Comparison of ENCODE assay signal across 16 mouse cellular contexts in the genomic region with DNA sequence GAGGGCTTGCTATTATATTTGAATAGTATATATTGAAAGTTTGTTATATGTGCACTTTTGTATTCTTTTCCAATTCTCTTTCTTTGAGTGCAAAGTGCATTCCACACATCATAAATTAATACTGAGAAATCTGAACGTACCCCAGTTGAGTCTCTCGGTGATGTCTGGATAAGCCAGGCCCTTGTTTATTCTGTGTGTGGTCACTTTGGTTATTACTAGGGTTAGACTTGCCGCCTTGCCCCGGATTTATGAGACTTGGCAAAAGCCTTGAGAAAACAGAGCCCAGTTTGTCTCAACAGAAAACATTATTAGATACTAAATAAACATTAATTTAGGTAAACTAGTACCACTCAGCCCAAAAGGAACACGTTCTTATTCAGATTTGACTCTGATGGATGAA.
"Had no signal": no experiment of that assay in that cellular context is flagged by ENCODE, and none has a peak within 500 bp of the region (broad histone marks: within the 10 kb centered on the region; RNA-seq: fewer than 3 reads in every experiment).

No protein-coding gene starts in this region.

- H3K4me2 ChIP-seq: neural tube, embryonic 13.5 days; neural tube, embryonic 15.5 days; stomach, embryonic 15.5 days had no signal

- H3K36me3 ChIP-seq: neural tube, embryonic 13.5 days; neural tube, embryonic 15.5 days; stomach, embryonic 15.5 days had no signal

- H3K9me3 ChIP-seq: neural tube, embryonic 13.5 days; neural tube, embryonic 15.5 days; stomach, embryonic 15.5 days had no signal

- H3K27ac ChIP-seq: neural tube, embryonic 13.5 days; neural tube, embryonic 15.5 days; stomach, embryonic 15.5 days; stomach, postnatal 0 days had no signal

- H3K9ac ChIP-seq: neural tube, embryonic 13.5 days; neural tube, embryonic 15.5 days; stomach, embryonic 15.5 days had no signal

- H3K4me3 ChIP-seq: neural tube, embryonic 13.5 days; neural tube, embryonic 15.5 days; stomach, embryonic 15.5 days had no signal

- DNase-seq: retina, postnatal 1 day; right cerebral cortex, adult 18-20 months; right cerebral cortex, postnatal 14 days; right cerebral cortex, postnatal 25 days; right cerebral cortex, postnatal 4 days; spleen, adult 18-20 months; thymus, adult 18-20 months; thymus, adult 2 months; thymus, postnatal 14 days; thymus, postnatal 25 days; thymus, postnatal 36 days; thymus, postnatal 4 days had no signal

- H3K4me1 ChIP-seq: neural tube, embryonic 13.5 days; neural tube, embryonic 15.5 days; stomach, embryonic 15.5 days had no signal

- H3K27me3 ChIP-seq: neural tube, embryonic 13.5 days; neural tube, embryonic 15.5 days; stomach, embryonic 15.5 days had no signal
